Mouse (Mus musculus): ENCODE measurements around the gene Zan. TPM values are rescaled to one million over a fixed set of nuclear protein-coding genes. Genes with fewer than 3 reads are reported as not detected.
A peak's percentile ranks its signal among the peaks of the same experiment; 100 is the strongest.

Gene Zan
- polyA plus RNA-seq, 1 experiment from 2014 or later = 0.25 TPM

DNA sequence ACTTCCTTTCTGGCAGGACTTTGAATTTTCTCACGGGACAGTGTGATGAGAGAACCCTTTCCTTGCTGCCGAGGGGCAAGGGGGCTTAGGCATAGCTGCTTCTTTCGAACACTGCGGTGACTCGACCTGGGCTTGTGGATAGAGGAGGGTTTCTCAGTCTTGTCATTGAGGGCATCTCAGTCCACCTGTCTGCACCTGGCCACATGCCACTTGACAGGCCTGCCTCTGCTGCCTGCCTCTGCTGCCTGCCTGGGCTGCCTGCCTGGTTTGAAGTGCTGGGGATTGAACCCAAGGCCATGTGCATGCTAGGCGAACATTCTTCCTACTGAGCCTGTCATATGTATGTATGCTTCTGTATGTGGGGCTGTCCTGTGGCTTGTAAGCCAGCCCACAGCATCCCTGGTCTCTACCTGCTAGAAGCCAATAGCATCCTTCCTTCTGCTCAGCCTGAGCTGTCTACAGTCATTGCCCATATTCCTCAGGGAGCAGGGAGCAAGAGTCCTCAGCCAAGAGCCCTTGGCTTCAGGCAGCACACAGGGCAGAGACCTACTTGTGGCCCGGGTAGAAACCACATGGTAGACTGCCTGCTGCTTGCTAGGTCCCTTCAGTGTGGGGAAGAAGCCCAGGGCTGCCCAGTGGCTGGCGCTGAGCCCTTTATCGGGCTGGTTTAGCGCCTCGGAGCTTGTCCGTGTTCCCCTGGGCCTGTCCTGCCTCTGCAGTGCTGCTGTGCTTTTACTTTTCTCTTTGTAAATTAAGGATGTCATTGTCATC, 37.3 kb upstream of the Zan start:
- Histone ChIP-seq H3K4me1 (replicated peaks) (peaks cover 57% of the 10 kb centered on the region), H3K36me3 (replicated peaks) (peaks cover 19% of the 10 kb centered on the region), H3K9ac (no peak overlapping the region), H3K4me2 (no peak overlapping the region), H3K4me3 (replicated peaks) (no peak overlapping the region), H3K9me3 (replicated peaks) (no peaks in the 10 kb centered on the region), H3K27me3 (no peaks in the 10 kb centered on the region), H3K27ac (replicated peaks) (no peak overlapping the region)
- no peak for ATAC-seq (ENCODE audit: insufficient read depth)
- WGBS (ENCODE audit: insufficient replicate concordance) = 77% methylated on average over 12 of the region's 12 CpGs

- Histone ChIP-seq H3K27ac (replicated peaks) (no peak overlapping the region), H3K9ac (no peak overlapping the region), H3K4me2 (0 out of 2 replicates have a peak overlapping the region, but pooled peaks have one; percentile 2), H3K4me3 (replicated peaks) (no peak overlapping the region), H3K9me3 (replicated peaks) (no peaks in the 10 kb centered on the region), H3K36me3 (replicated peaks) (peaks cover 11% of the 10 kb centered on the region; the same call in 1 of the 2 replicates), H3K27me3 (no peaks in the 10 kb centered on the region; the same call in 1 of the 2 replicates), H3K4me1 (replicated peaks) (peaks cover 57% of the 10 kb centered on the region)
- 69% methylated on average over 11 of the region's 11 CpGs for WGBS (ENCODE audit: insufficient replicate concordance)
- no peak for ATAC-seq (ENCODE audit: insufficient read depth)
Measured at GRCm38 (mm10) chr5:137512847-137513794, 36.3 kb upstream of the Zan start.

DNA sequence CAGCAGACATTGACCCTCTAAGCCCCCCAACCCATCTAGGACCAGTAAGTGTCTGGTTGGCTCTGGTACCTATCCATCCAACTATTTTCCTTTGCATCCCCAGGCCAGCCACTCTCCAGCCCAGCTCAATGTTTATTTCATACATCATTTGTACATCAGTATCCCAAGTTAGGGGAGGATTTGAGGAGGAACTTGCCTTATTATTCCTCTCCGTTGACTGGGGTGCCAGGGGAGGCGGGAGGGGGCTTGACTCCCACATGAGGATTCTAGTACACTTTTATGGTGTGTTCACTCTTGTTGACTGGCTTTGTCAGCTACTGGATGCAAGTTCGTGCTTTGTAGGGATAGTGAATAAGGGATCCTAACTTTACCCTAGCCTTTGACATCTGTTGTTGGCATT, 34.8 kb upstream of the Zan start:
- peaks cover 8% of the 10 kb centered on the region; the same call in 1 of the 2 replicates for H3K36me3 ChIP-seq (replicated peaks)
- ATAC-seq (ENCODE audit: insufficient read depth) = no peak
- H3K27me3 ChIP-seq = no peaks in the 10 kb centered on the region; the same call in 1 of the 2 replicates
- H3K4me1 ChIP-seq (replicated peaks) = peaks cover 57% of the 10 kb centered on the region
- H3K27ac ChIP-seq (replicated peaks) = no peak overlapping the region
- H3K9me3 ChIP-seq (replicated peaks) = no peaks in the 10 kb centered on the region
- 78% methylated on average over 3 of the region's 3 CpGs for WGBS (ENCODE audit: insufficient replicate concordance)
- H3K9ac ChIP-seq = peak overlapping the region; percentile 97; the same call in 1 of the 2 replicates
- peak overlapping the region; percentile 94 for H3K4me2 ChIP-seq
- H3K4me3 ChIP-seq (replicated peaks) = peak overlapping the region; percentile 92

- Histone ChIP-seq H3K27me3 (no peaks in the 10 kb centered on the region; the same call in 1 of the 2 replicates), H3K27ac (replicated peaks) (peak overlapping the region; percentile 84), H3K9me3 (replicated peaks) (no peaks in the 10 kb centered on the region), H3K36me3 (replicated peaks) (peaks cover 8% of the 10 kb centered on the region; the same call in 1 of the 2 replicates), H3K4me1 (replicated peaks) (peaks cover 50% of the 10 kb centered on the region), H3K4me3 (replicated peaks) (peak overlapping the region; percentile 92), H3K4me2 (peak overlapping the region; percentile 94), H3K9ac (peak overlapping the region; percentile 97)
- ATAC-seq (ENCODE audit: insufficient read depth) = peak; percentile 72
- under 1% methylated on average over 54 of the region's 83 CpGs for WGBS (ENCODE audit: insufficient replicate concordance)
Measured at GRCm38 (mm10) chr5:137510573-137511390, 33.9 kb upstream of the Zan start.

DNA sequence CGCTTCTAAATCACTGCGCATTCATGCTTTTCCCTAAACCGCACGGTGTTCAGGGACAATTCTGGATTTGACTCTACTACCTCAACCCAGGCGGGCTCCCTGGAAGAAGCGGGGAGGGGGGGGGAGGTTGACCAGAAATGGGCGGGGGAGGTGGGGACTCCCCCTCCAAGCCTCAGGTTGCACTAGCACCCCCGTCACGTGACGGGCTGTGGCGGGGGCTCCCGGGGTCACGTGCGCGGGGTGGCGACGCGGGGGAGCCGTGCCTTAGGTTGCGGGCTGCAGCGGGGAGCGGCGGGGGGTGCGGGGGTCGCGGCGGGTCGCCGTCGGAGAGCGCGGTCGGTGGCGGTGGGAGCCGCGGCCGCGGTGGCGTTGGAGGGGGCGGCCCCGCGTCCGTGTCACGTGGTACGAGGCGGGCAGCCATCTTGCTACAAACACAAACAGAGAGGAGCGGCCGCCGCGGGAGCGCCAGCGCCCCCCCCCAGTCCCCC, 33.2 kb upstream of the Zan start:
- Histone ChIP-seq H3K27ac (replicated peaks) (peak overlapping the region; percentile 84), H3K27me3 (no peaks in the 10 kb centered on the region; the same call in 1 of the 2 replicates), H3K4me1 (replicated peaks) (peaks cover 47% of the 10 kb centered on the region), H3K9ac (peak overlapping the region; percentile 97), H3K4me2 (peak overlapping the region; percentile 94), H3K36me3 (replicated peaks) (peaks cover 8% of the 10 kb centered on the region; the same call in 1 of the 2 replicates), H3K9me3 (replicated peaks) (no peaks in the 10 kb centered on the region), H3K4me3 (replicated peaks) (peak overlapping the region; percentile 92)
- WGBS (ENCODE audit: insufficient replicate concordance) = 1% methylated on average over 46 of the region's 52 CpGs
- ATAC-seq (ENCODE audit: insufficient read depth) = peak; percentile 69

DNA sequence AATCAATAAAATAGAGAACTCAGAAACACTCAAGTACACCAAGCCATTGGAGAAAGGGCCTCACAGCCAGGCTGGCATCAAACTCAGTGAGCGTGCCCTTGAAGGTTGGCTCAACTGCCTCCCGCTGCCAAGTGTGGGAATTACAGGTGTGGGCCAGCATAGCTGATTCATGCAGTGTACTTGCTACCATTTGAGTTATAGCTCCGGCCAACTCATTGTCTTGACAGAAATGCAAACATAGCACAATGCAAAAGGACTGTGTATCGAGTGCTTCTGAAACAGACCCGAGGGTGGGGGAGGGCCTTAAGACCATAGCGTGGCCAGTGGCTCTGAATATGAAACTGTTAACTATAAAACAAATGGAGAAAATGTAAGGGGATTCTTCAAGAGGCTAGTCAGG, 27.2 kb upstream of the Zan start:
- no peak for ATAC-seq (ENCODE audit: insufficient read depth)
- H3K9me3 ChIP-seq (replicated peaks) = no peaks in the 10 kb centered on the region
- H3K9ac ChIP-seq = no peak overlapping the region
- WGBS (ENCODE audit: insufficient replicate concordance) = 69% methylated on average over 6 of the region's 6 CpGs
- no peaks in the 10 kb centered on the region; the same call in 1 of the 2 replicates for H3K27me3 ChIP-seq
- H3K27ac ChIP-seq (replicated peaks) = peak overlapping the region; percentile 26; the same call in 1 of the 2 replicates
- peak overlapping the region; percentile 90 for H3K4me2 ChIP-seq
- H3K36me3 ChIP-seq (replicated peaks) = peaks cover 15% of the 10 kb centered on the region
- no peak overlapping the region for H3K4me3 ChIP-seq (replicated peaks)
- H3K4me1 ChIP-seq (replicated peaks) = peaks cover 27% of the 10 kb centered on the region

GRCm38 (mm10) chr5:137502667-137503110, 25.8 kb upstream of the Zan start:
- H3K27ac ChIP-seq (replicated peaks) = peak overlapping the region; percentile 92
- 1% methylated on average over 28 of the region's 30 CpGs for WGBS (ENCODE audit: insufficient replicate concordance)
- H3K9me3 ChIP-seq (replicated peaks) = no peaks in the 10 kb centered on the region
- H3K27me3 ChIP-seq = no peaks in the 10 kb centered on the region
- H3K4me1 ChIP-seq (replicated peaks) = peaks cover 27% of the 10 kb centered on the region
- H3K4me2 ChIP-seq = peak overlapping the region; percentile 90
- H3K36me3 ChIP-seq (replicated peaks) = peaks cover 15% of the 10 kb centered on the region
- H3K9ac ChIP-seq = peak overlapping the region; percentile 67
- peak overlapping the region; percentile 75 for H3K4me3 ChIP-seq (replicated peaks)
- ATAC-seq (ENCODE audit: insufficient read depth) = peak; percentile 84

GRCm38 (mm10) chr5:137501709-137502666, 25.1 kb upstream of the Zan start, which contains the start of gene Pop7:
Gene Pop7, minus strand, starts transcription at chr5:137502518.
- no peaks in the 10 kb centered on the region for H3K27me3 ChIP-seq
- peak within 1 kb of the TSS; percentile 90 for H3K4me2 ChIP-seq
- peaks cover 15% of the 10 kb centered on the region for H3K36me3 ChIP-seq (replicated peaks)
- peaks cover 27% of the 10 kb centered on the region for H3K4me1 ChIP-seq (replicated peaks)
- 1% methylated on average over 64 of the region's 64 CpGs for WGBS (ENCODE audit: insufficient replicate concordance)
- peak within 1 kb of the TSS; percentile 92 for H3K27ac ChIP-seq (replicated peaks)
- H3K9me3 ChIP-seq (replicated peaks) = no peaks in the 10 kb centered on the region
- H3K9ac ChIP-seq = peak within 1 kb of the TSS; percentile 71
- H3K4me3 ChIP-seq (replicated peaks) = peak within 1 kb of the TSS; percentile 75
- peak; percentile 94 for ATAC-seq (ENCODE audit: insufficient read depth)

- Histone ChIP-seq H3K36me3 (replicated peaks) (peaks cover 15% of the 10 kb centered on the region), H3K4me1 (replicated peaks) (peaks cover 27% of the 10 kb centered on the region), H3K9ac (no peak overlapping the region), H3K27ac (replicated peaks) (no peak overlapping the region), H3K27me3 (no peaks in the 10 kb centered on the region), H3K4me2 (no peak overlapping the region), H3K4me3 (replicated peaks) (no peak overlapping the region), H3K9me3 (replicated peaks) (no peaks in the 10 kb centered on the region)
- ATAC-seq (ENCODE audit: insufficient read depth) = no peak
- WGBS (ENCODE audit: insufficient replicate concordance) = 80% methylated on average over 7 of the region's 7 CpGs
Measured at GRCm38 (mm10) chr5:137500186-137500585, 23.3 kb upstream of the Zan start.

Measured in liver, embryonic 15.5 days (tissue).